Mouse (Mus musculus) heart, embryonic 13.5 days (tissue): Measurements from ENCODE around the gene Tlr8. TPM values are rescaled to one million over a fixed set of nuclear protein-coding genes. Genes with fewer than 3 reads are reported as not detected.
"Not testable (repeated sequence)": the region's sequence is repeated elsewhere in the genome, so short reads cannot be mapped to it uniquely, and the experiment has no call there.

Experiments
- ATAC-seq: fragments of 200-750 bp; cut with Nextera tagmentation; 2 replicates; pipeline ENCODE4 v1.8.0; 2017; ENCODE audit warnings: moderate TSS enrichment; ENCODE audit not compliant: insufficient number of reproducible peaks, low FRiP score, low TSS enrichment; ENCODE audit errors: extremely low read depth
- H3K27ac ChIP-seq: fragments of 300-500 bp; sonication (generic); replicated peaks from 2 replicates; pipeline ENCODE4 v1.5.1; 2015; ENCODE audit warnings: moderate library complexity, mild to moderate bottlenecking, inconsistent platforms
- H3K27me3 ChIP-seq: fragments of 300-500 bp; sonication (generic); replicated peaks from 2 replicates; pipeline ENCODE4 v1.6.1; 2015; ENCODE audit warnings: mild to moderate bottlenecking, inconsistent platforms
- H3K36me3 ChIP-seq: fragments of 300-500 bp; sonication (generic); 2 replicates; pipeline ENCODE4 v1.6.1; 2015; ENCODE audit warnings: mild to moderate bottlenecking, inconsistent platforms
- H3K4me1 ChIP-seq: fragments of 300-500 bp; sonication (generic); 2 replicates; pipeline ENCODE4 v1.6.1; 2015; ENCODE audit warnings: inconsistent platforms
- H3K4me2 ChIP-seq: fragments of 300-500 bp; sonication (generic); 2 replicates; pipeline ENCODE4 v1.6.1; 2015; ENCODE audit warnings: inconsistent platforms, mild to moderate bottlenecking, moderate library complexity
- H3K4me3 ChIP-seq: fragments of 300-500 bp; sonication (generic); 2 replicates; pipeline ENCODE4 v1.5.1; 2015; ENCODE audit warnings: moderate library complexity, mild to moderate bottlenecking, inconsistent platforms
- H3K9ac ChIP-seq: fragments of 300-500 bp; sonication (generic); 2 replicates; pipeline ENCODE4 v1.6.1; 2015; ENCODE audit warnings: inconsistent platforms, mild to moderate bottlenecking, moderate library complexity
- H3K9me3 ChIP-seq: fragments of 300-500 bp; sonication (generic); 2 replicates; pipeline ENCODE4 v1.6.1; 2016; ENCODE audit warnings: inconsistent platforms
- WGBS: fragments of 180-500 bp; shearing (Covaris S2); methylation state at CpG from one replicate; pipeline ENCODE4 v1.1.7; 2015; ENCODE audit warnings: mixed read lengths; 5-methylcytosine and 5-hydroxymethylcytosine counted together
- polyA plus RNA-seq: library from polyadenylated mRNA; unstranded; fragments of >200 nt; fragmentation: Nextera tagmentation; extraction: Ambion mirVana; gene quantifications from 2 replicates; pipeline ENCODE4 v1.2.1, GENCODE M21; 2015

The Tlr8 gene
- 0.24 and 0.57 TPM in 2 replicates for polyA plus RNA-seq

- H3K4me3 ChIP-seq = no peak within 1 kb of the TSS
- H3K36me3 ChIP-seq = no peaks in the 10 kb centered on the region
- H3K4me1 ChIP-seq = no peaks in the 10 kb centered on the region
- no peak within 1 kb of the TSS for H3K9ac ChIP-seq
- no peaks in the 10 kb centered on the region for H3K9me3 ChIP-seq
- H3K4me2 ChIP-seq = no peak within 1 kb of the TSS
- no peak within 1 kb of the TSS for H3K27ac ChIP-seq
- H3K27me3 ChIP-seq = no peaks in the 10 kb centered on the region
- ATAC-seq = no peak
- 60% methylated on average over 4 of the region's 4 CpGs for WGBS
Observed at GRCm38 (mm10) chrX:167264086-167264485, at the start of gene Tlr8. TSS of gene Tlr8 (minus strand) at chrX:167264329.

GRCm38 (mm10) chrX:167302061-167302460, 37.9 kb upstream of the Tlr8 start:
- WGBS = 73% methylated on average over 1 of the region's 1 CpGs
- not testable (repeated sequence) for H3K27me3 ChIP-seq, H3K36me3 ChIP-seq, H3K4me2 ChIP-seq, H3K27ac ChIP-seq, ATAC-seq, H3K4me1 ChIP-seq, H3K9me3 ChIP-seq, H3K4me3 ChIP-seq, H3K9ac ChIP-seq

GRCm38 (mm10) chrX:167276953-167277352, 12.8 kb upstream of the Tlr8 start:
- Histone ChIP-seq H3K4me1 (no peaks in the 10 kb centered on the region), H3K27me3 (no peaks in the 10 kb centered on the region), H3K4me2 (peak overlapping the region; percentile 68), H3K27ac (no peak overlapping the region), H3K4me3 (peak overlapping the region; percentile 46), H3K9me3 (no peaks in the 10 kb centered on the region), H3K9ac (peak overlapping the region; percentile 65; the same call in 1 of the 2 replicates), H3K36me3 (no peaks in the 10 kb centered on the region)
- ATAC-seq = no peak
- 18% methylated on average over 9 of the region's 9 CpGs for WGBS

DNA sequence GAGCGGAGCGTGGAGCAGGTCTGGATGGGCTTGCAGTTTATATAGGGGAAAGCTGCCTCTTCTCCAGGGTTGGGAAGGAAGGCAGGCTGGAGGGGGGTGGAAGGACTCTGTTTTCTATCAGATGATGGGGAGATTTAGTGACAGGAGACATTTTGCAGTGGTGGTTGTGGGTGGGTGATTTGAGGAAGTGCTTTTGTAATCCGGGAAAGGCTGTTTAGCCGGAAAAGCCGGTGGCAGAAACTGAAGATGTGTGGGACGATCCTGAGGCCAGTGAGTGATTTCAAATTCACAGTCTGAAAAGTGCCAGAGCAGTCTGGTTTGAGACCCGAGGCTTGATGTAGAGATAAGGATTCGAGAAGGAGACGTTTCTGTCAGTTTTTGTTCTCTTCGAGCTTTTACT, 12.4 kb upstream of the Tlr8 start:
- 39% methylated on average over 10 of the region's 10 CpGs for WGBS
- H3K4me2 ChIP-seq = peak overlapping the region; percentile 68
- H3K4me3 ChIP-seq = peak overlapping the region; percentile 46
- H3K36me3 ChIP-seq = no peaks in the 10 kb centered on the region
- no peaks in the 10 kb centered on the region for H3K9me3 ChIP-seq
- H3K9ac ChIP-seq = peak overlapping the region; percentile 65; the same call in 1 of the 2 replicates
- H3K4me1 ChIP-seq = no peaks in the 10 kb centered on the region
- no peak overlapping the region for H3K27ac ChIP-seq
- no peak for ATAC-seq
- no peaks in the 10 kb centered on the region for H3K27me3 ChIP-seq

DNA sequence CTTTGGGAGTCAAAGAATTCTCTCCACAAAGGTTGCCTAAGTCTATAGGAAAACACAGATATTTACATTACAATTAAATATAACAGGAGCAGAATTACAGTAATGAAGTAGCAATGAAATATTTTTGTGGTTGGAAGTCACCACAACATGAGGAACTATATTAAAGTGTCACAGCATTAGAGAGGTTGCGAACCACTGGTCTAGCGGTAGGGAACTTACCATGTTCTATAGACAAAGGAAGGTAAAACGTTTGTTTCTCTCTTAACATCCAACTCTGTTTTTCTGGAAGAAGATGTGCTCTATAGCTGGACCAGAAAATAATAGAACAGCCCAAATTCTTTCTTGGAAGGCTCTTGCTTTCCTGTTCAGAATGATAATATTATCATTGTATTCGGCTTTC, 599 bp downstream of the Tlr8 start:
- Histone ChIP-seq H3K36me3 (no peaks in the 10 kb centered on the region), H3K27me3 (no peaks in the 10 kb centered on the region), H3K9ac (no peak overlapping the region), H3K9me3 (no peaks in the 10 kb centered on the region), H3K4me1 (no peaks in the 10 kb centered on the region), H3K4me3 (no peak overlapping the region), H3K27ac (no peak overlapping the region), H3K4me2 (no peak overlapping the region)
- WGBS = 67% methylated on average over 4 of the region's 4 CpGs
- ATAC-seq = no peak

GRCm38 (mm10) chrX:167241736-167242135, 22.4 kb downstream of the Tlr8 start:
- H3K4me2 ChIP-seq = no peak overlapping the region
- no peaks in the 10 kb centered on the region for H3K4me1 ChIP-seq
- 0 out of 2 replicates have a peak, but pooled peaks cover 3% of the 10 kb centered on the region for H3K27me3 ChIP-seq
- no peak overlapping the region for H3K4me3 ChIP-seq
- 79% methylated on average over 3 of the region's 3 CpGs for WGBS
- H3K9me3 ChIP-seq = no peaks in the 10 kb centered on the region
- no peak overlapping the region for H3K27ac ChIP-seq
- H3K9ac ChIP-seq = no peak overlapping the region
- ATAC-seq = no peak
- H3K36me3 ChIP-seq = no peaks in the 10 kb centered on the region

- Histone ChIP-seq H3K36me3 (no peaks in the 10 kb centered on the region), H3K9ac (no peak overlapping the region), H3K27ac (no peak overlapping the region), H3K27me3 (0 out of 2 replicates have a peak, but pooled peaks cover 5% of the 10 kb centered on the region), H3K4me2 (no peak overlapping the region), H3K4me1 (no peaks in the 10 kb centered on the region), H3K4me3 (no peak overlapping the region), H3K9me3 (no peaks in the 10 kb centered on the region)
- WGBS = 60% methylated on average over 9 of the region's 9 CpGs
- no peak for ATAC-seq
Observed at GRCm38 (mm10) chrX:167239293-167239921, 24.7 kb downstream of the Tlr8 start.

DNA sequence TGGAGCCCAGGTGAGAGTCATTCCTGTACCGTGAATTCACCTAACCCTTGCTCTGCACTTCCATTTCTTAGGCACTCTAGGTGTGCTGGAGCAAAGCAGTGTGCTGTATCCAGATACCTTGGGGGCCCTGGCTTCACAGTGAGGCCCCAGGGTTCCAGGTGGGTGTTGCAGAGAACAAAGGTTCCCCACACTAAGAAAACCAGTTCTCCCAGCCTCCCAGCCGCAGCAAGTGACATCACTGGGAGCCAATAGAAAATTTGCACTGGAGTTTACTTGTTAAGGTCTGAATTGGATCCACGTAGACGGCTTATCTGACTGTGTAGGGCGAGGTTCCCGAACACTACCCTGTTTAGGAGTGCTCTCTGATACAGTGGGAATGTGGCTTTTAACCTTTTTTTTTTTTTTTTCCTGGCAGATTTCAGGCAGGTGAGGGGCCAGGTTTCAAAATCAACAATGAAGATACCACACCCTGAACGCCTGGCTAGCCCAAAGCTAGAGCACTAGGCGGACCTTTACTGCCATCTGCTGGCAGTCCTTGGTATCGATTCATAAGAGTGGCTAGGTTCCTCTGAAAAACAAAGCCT, 30.9 kb downstream of the Tlr8 start:
- 14% methylated on average over 9 of the region's 9 CpGs for WGBS
- Histone ChIP-seq H3K4me3 (no peak overlapping the region), H3K27ac (no peak overlapping the region), H3K9me3 (no peaks in the 10 kb centered on the region), H3K9ac (no peak overlapping the region), H3K36me3 (no peaks in the 10 kb centered on the region), H3K4me1 (no peaks in the 10 kb centered on the region), H3K4me2 (0 out of 2 replicates have a peak overlapping the region, but pooled peaks have one; percentile 5), H3K27me3 (0 out of 2 replicates have a peak, but pooled peaks cover 5% of the 10 kb centered on the region)
- no peak for ATAC-seq

DNA sequence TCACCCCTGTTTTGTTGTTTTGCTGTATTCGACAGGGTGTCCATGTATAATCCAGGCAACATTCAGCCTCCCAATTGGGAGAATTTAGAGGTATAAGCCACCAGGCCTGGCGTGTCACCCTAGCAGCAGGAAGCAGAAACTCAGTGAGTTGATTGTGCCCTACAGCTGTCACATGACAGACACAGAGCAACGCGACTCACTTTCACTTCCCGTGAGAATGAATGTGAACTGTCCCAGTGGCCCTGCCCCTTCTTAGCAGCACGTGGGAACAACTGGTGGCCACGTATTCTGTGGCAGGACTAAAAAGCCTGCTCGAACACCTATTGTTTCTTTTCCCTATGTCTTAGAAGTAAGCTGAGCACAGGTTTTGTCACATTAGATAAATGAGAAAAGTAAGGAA, 33.0 kb downstream of the Tlr8 start:
- Histone ChIP-seq H3K9me3 (no peaks in the 10 kb centered on the region), H3K4me3 (no peak overlapping the region), H3K9ac (no peak overlapping the region), H3K4me2 (no peak overlapping the region), H3K36me3 (no peaks in the 10 kb centered on the region), H3K27me3 (0 out of 2 replicates have a peak, but pooled peaks cover 3% of the 10 kb centered on the region), H3K27ac (no peak overlapping the region), H3K4me1 (no peaks in the 10 kb centered on the region)
- 55% methylated on average over 8 of the region's 8 CpGs for WGBS
- no peak for ATAC-seq

- H3K27me3 ChIP-seq = 0 out of 2 replicates have a peak, but pooled peaks cover 3% of the 10 kb centered on the region
- no peak overlapping the region for H3K4me2 ChIP-seq
- no peak overlapping the region for H3K27ac ChIP-seq
- WGBS = 44% methylated on average over 1 of the region's 1 CpGs
- H3K4me1 ChIP-seq = no peaks in the 10 kb centered on the region
- H3K36me3 ChIP-seq = no peaks in the 10 kb centered on the region
- H3K9me3 ChIP-seq = no peaks in the 10 kb centered on the region
- H3K4me3 ChIP-seq = no peak overlapping the region
- no peak for ATAC-seq
- no peak overlapping the region for H3K9ac ChIP-seq
Observed at GRCm38 (mm10) chrX:167229819-167230218, 34.3 kb downstream of the Tlr8 start.

GRCm38 (mm10) chrX:167229206-167229605, 34.9 kb downstream of the Tlr8 start:
- Histone ChIP-seq H3K9me3 (no peaks in the 10 kb centered on the region), H3K36me3 (no peaks in the 10 kb centered on the region), H3K4me1 (no peaks in the 10 kb centered on the region), H3K4me2 (no peak overlapping the region), H3K27me3 (no peaks in the 10 kb centered on the region), H3K9ac (no peak overlapping the region), H3K4me3 (no peak overlapping the region), H3K27ac (no peak overlapping the region)
- ATAC-seq = no peak
- 39% methylated on average over 6 of the region's 6 CpGs for WGBS

- H3K4me1 ChIP-seq = no peaks in the 10 kb centered on the region
- no peak overlapping the region for H3K4me2 ChIP-seq
- H3K9ac ChIP-seq = no peak overlapping the region
- no peaks in the 10 kb centered on the region for H3K36me3 ChIP-seq
- H3K27me3 ChIP-seq = no peaks in the 10 kb centered on the region
- H3K9me3 ChIP-seq = no peaks in the 10 kb centered on the region
- no peak overlapping the region for H3K4me3 ChIP-seq
- 85% methylated on average over 6 of the region's 6 CpGs for WGBS
- no peak for ATAC-seq
- H3K27ac ChIP-seq = no peak overlapping the region
Observed at GRCm38 (mm10) chrX:167227756-167228155, 36.4 kb downstream of the Tlr8 start.
